ENCODE assay signal across 9 mouse cellular contexts in the genomic region with DNA sequence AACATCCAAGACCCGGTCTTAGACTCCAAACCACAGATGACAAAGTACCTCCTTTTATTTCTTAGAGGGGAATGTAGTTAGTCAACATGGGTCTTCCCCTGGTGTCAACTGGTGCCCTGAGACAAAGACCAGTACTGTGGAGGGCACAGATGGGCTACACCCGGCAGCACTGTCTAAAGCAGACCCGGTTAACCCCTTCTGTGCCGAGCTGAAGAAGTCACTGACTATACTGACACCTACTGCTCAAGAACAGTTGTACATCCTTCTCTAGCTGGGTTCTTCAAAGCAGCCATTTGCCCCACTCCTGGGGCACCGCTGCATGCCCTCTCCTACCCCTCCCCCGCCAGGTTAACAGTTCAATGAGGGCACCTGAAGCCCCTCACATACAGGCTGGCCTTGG.
DNase-seq lines count a peak whose midpoint lies in the region; ATAC-seq and TF ChIP-seq lines count a peak whose summit lies in the region.
"Had no signal": no experiment of that assay in that cellular context is flagged by ENCODE, and none has a peak within 500 bp of the region (broad histone marks: within the 10 kb centered on the region; RNA-seq: fewer than 3 reads in every experiment).

No protein-coding gene starts in this region.

- TF ChIP-seq CTCF in liver, postnatal 0 days (IDR thresholded peaks at IDR 0.05; ENCODE audit: low read depth) = peak; percentile 65

- peak; percentile 51 for DNase-seq in cerebellum, adult 9-10 months
- DNase-seq in cerebellum, adult 8-10 months = no peak
- DNase-seq in lung, postnatal 10 days = peak; percentile 55
- DNase-seq in lung, postnatal 14 days = no peak
- DNase-seq in forebrain, embryonic 11.5 days (ENCODE audit: low spot score) = peak; percentile 65
- DNase-seq in liver, postnatal 0 days = no peak
- DNase-seq in thymus, postnatal 0 days (ENCODE audit: low spot score) = peak; percentile 77
- DNase-seq in adrenal gland, postnatal 25 days = no peak

- ATAC-seq in forebrain, embryonic 11.5 days (replicated peaks; ENCODE audit: low FRiP score) = peak; percentile 57
- peak; percentile 22; the same call in 1 of the 2 replicates for ATAC-seq in liver, postnatal 0 days

- 23% methylated on average over 6 of the region's 6 CpGs for WGBS in forebrain, embryonic 11.5 days
- WGBS in liver, postnatal 0 days (ENCODE audit: insufficient replicate concordance) = 30% methylated on average over 6 of the region's 6 CpGs

- no peaks in the 10 kb centered on the region for H3K9me3 ChIP-seq in forebrain, embryonic 11.5 days (ENCODE audit: control insufficient read depth, low read length)
- H3K9me3 ChIP-seq in liver, postnatal 0 days (ENCODE audit: low read length) = no peaks in the 10 kb centered on the region

- no peaks in the 10 kb centered on the region for H3K27me3 ChIP-seq in forebrain, embryonic 11.5 days (ENCODE audit: control insufficient read depth, insufficient read depth, low read length)
- H3K27me3 ChIP-seq in liver, postnatal 0 days (ENCODE audit: insufficient read depth, low read length) = no peaks in the 10 kb centered on the region

- H3K27ac ChIP-seq in forebrain, embryonic 11.5 days (ENCODE audit: low read depth, low read length) = peak overlapping the region; percentile 9; the same call in 1 of the 2 replicates
- no peak overlapping the region for H3K27ac ChIP-seq in liver, postnatal 0 days (ENCODE audit: low read depth)
- H3K27ac ChIP-seq: macrophage had no signal

- H3K4me1 ChIP-seq in forebrain, embryonic 11.5 days (replicated peaks; ENCODE audit: control insufficient read depth, insufficient read depth, low read length) = peaks cover 19% of the 10 kb centered on the region
- H3K4me1 ChIP-seq in liver, postnatal 0 days (ENCODE audit: insufficient read depth) = peaks cover 13% of the 10 kb centered on the region

- no peak overlapping the region for H3K4me3 ChIP-seq in forebrain, embryonic 11.5 days (ENCODE audit: low read depth, low read length)
- no peak overlapping the region for H3K4me3 ChIP-seq in liver, postnatal 0 days (ENCODE audit: low read depth, low read length)

- H3K9ac ChIP-seq in forebrain, embryonic 11.5 days (ENCODE audit: low read length) = no peak overlapping the region
- no peak overlapping the region for H3K9ac ChIP-seq in liver, postnatal 0 days (replicated peaks)

- no peak for TF ChIP-seq EP300 in liver, postnatal 0 days (IDR thresholded peaks at IDR 0.05; ENCODE audit: low read depth)

- no peaks in the 10 kb centered on the region for H3K36me3 ChIP-seq in forebrain, embryonic 11.5 days (ENCODE audit: control insufficient read depth, insufficient read depth, low read length)
- no peaks in the 10 kb centered on the region for H3K36me3 ChIP-seq in liver, postnatal 0 days (replicated peaks; ENCODE audit: insufficient read depth, low read length)

- H3K4me2 ChIP-seq in forebrain, embryonic 11.5 days (ENCODE audit: low read depth, low read length, severe bottlenecking) = no peak overlapping the region
- H3K4me2 ChIP-seq in liver, postnatal 0 days (ENCODE audit: low read depth, low read length) = no peak overlapping the region

Comparison
In these comparisons a context has a peak if more than half of its experiments do, and no peak if none do; other contexts are left out.
1. DNase-seq: peak in cerebellum, adult 9-10 months (single experiment), lung, postnatal 10 days (single experiment), forebrain, embryonic 11.5 days (single experiment) and thymus, postnatal 0 days (single experiment); none in cerebellum, adult 8-10 months (single experiment), lung, postnatal 14 days (single experiment), liver, postnatal 0 days (single experiment) and adrenal gland, postnatal 25 days (single experiment).